Mouse (Mus musculus) adrenal gland (tissue): ENCODE measurements around the gene Snap47.

Source experiments
- intact Hi-C: fragments of 180-260 bp; cut with DNase I; formaldehyde crosslinking; loops from one replicate; pipeline ENCODE4 v1.15.1; 2025

Snap47 gene

GRCm38 (mm10) chr11:59423010-59423588 lies 27.9 kb downstream of the Snap47 start:
- intact Hi-C loops = no loop called here

- intact Hi-C loops = no loop called here
Observed at GRCm38 (mm10) chr11:59421967-59422366, 29.0 kb downstream of the Snap47 start.

GRCm38 (mm10) chr11:59421436-59421835 lies 29.6 kb downstream of the Snap47 start:
- intact Hi-C loops = no loop called here

- intact Hi-C loops = no loop called here
Observed at GRCm38 (mm10) chr11:59418708-59419107, 32.3 kb downstream of the Snap47 start.

- intact Hi-C loops = no loop called here
Observed at GRCm38 (mm10) chr11:59412999-59413863, 37.8 kb downstream of the Snap47 start.

- intact Hi-C loops = no loop called here
Observed at GRCm38 (mm10) chr11:59412058-59412457, 38.9 kb downstream of the Snap47 start.

- intact Hi-C loops = no loop called here
Observed at GRCm38 (mm10) chr11:59410851-59411250, 40.1 kb downstream of the Snap47 start.

- intact Hi-C loops = no loop called here
Observed at GRCm38 (mm10) chr11:59405761-59406160, 45.2 kb downstream of the Snap47 start.

- intact Hi-C loops = no loop called here
Observed at GRCm38 (mm10) chr11:59400876-59401275, 50.1 kb downstream of the Snap47 start.

GRCm38 (mm10) chr11:59399830-59400229 lies 51.2 kb downstream of the Snap47 start:
- intact Hi-C loops = no loop called here

GRCm38 (mm10) chr11:59397536-59398371 lies 53.2 kb downstream of the Snap47 start:
- intact Hi-C loops = no loop called here

- intact Hi-C loops = no loop called here
Observed at GRCm38 (mm10) chr11:59394451-59394850, 56.5 kb downstream of the Snap47 start.

- intact Hi-C loops = no loop called here
Observed at GRCm38 (mm10) chr11:59393591-59393990, 57.4 kb downstream of the Snap47 start.

GRCm38 (mm10) chr11:59392300-59392699 lies 58.7 kb downstream of the Snap47 start:
- intact Hi-C loops = no loop called here

- intact Hi-C loops = no loop called here
Observed at GRCm38 (mm10) chr11:59390470-59390869, 60.5 kb downstream of the Snap47 start.

GRCm38 (mm10) chr11:59389617-59390016 lies 61.4 kb downstream of the Snap47 start:
- intact Hi-C loops = no loop called here

GRCm38 (mm10) chr11:59388806-59389205 lies 62.2 kb downstream of the Snap47 start:
- intact Hi-C loops = no loop called here

- intact Hi-C loops = no loop called here
Observed at GRCm38 (mm10) chr11:59387471-59387870, 63.5 kb downstream of the Snap47 start.

- intact Hi-C loops = no loop called here
Observed at GRCm38 (mm10) chr11:59385123-59385522, 65.9 kb downstream of the Snap47 start.

- intact Hi-C loops = no loop called here
Observed at GRCm38 (mm10) chr11:59384441-59384959, 66.5 kb downstream of the Snap47 start.

GRCm38 (mm10) chr11:59379547-59379946 lies 71.4 kb downstream of the Snap47 start:
- intact Hi-C loops = no loop called here

- intact Hi-C loops = no loop called here
Observed at GRCm38 (mm10) chr11:59377999-59378398, 73.0 kb downstream of the Snap47 start.
